Mouse (Mus musculus) ES-E14 (cell line): ENCODE measurements around the gene Npcd.

Experiments used
- CHD2 ChIP-seq: IDR thresholded peaks from 2 replicates; pipeline ENCODE4 v1.6.1; 2014; ENCODE audit warnings: mild to moderate bottlenecking, low read depth, low read length, inconsistent platforms
- HCFC1 ChIP-seq: IDR thresholded peaks from 2 replicates; pipeline ENCODE4 v1.6.1; 2012; ENCODE audit warnings: low read length, inconsistent platforms, borderline replicate concordance; ENCODE audit not compliant: insufficient read depth
- ZC3H11A ChIP-seq: IDR thresholded peaks from 2 replicates; pipeline ENCODE4 v1.6.1; 2012; ENCODE audit warnings: low read depth, mild to moderate bottlenecking, inconsistent platforms, low read length, borderline replicate concordance

- TF ChIP-seq CHD2 (no peak), HCFC1 (no peak), ZC3H11A (no peak)
Observed at GRCm38 (mm10) chr15:79833251-79834050, 586 bp downstream of the Npcd start.
